13 mouse cellular contexts compared by ENCODE assay signal in genomic region chr11:98049672-98050519, GRCm38 (mm10). TPM values are rescaled to one million over a fixed set of nuclear protein-coding genes. Genes with fewer than 3 reads are reported as not detected.
A peak's percentile ranks its signal among the peaks of the same experiment; 100 is the strongest.
DNase-seq lines count a peak whose midpoint lies in the region; ATAC-seq and TF ChIP-seq lines count a peak whose summit lies in the region.
"Had no signal": no experiment of that assay in that cellular context is flagged by ENCODE, and none has a peak within 500 bp of the region (broad histone marks: within the 10 kb centered on the region; RNA-seq: fewer than 3 reads in every experiment).

No protein-coding gene starts in this region.

- H3K9me3 ChIP-seq in limb, embryonic 12.5 days = no peaks in the 10 kb centered on the region
- no peaks in the 10 kb centered on the region for H3K9me3 ChIP-seq in limb, embryonic 10.5 days (replicated peaks)

- H3K27me3 ChIP-seq in limb, embryonic 12.5 days = peaks cover 73% of the 10 kb centered on the region
- H3K27me3 ChIP-seq in limb, embryonic 10.5 days (ENCODE audit: low read depth, poor library complexity, severe bottlenecking) = peaks cover 75% of the 10 kb centered on the region

- no peak for TF ChIP-seq CTCF in bone marrow macrophage, adult 2 months (IDR thresholded peaks at IDR 0.05; ENCODE audit: low read depth, low read length)
- no peak for TF ChIP-seq CTCF in olfactory bulb, adult 2 months (IDR thresholded peaks at IDR 0.05; ENCODE audit: insufficient read depth, low read depth, low read length)

- no peak overlapping the region for H3K4me2 ChIP-seq in limb, embryonic 12.5 days

- H3K4me3 ChIP-seq in limb, embryonic 12.5 days (replicated peaks) = no peak overlapping the region
- H3K4me3 ChIP-seq in limb, embryonic 10.5 days = no peak overlapping the region
- H3K4me3 ChIP-seq in bone marrow macrophage, adult 2 months (ENCODE audit: insufficient read depth, low read length) = no peak overlapping the region
- H3K4me3 ChIP-seq in olfactory bulb, adult 2 months (ENCODE audit: insufficient read depth, low read depth, low read length) = no peak overlapping the region

- no peak overlapping the region for H3K27ac ChIP-seq in limb, embryonic 12.5 days
- no peak overlapping the region for H3K27ac ChIP-seq in limb, embryonic 10.5 days
- H3K27ac ChIP-seq in bone marrow macrophage, adult 2 months (ENCODE audit: insufficient read depth, low read depth, low read length) = peak overlapping the region; percentile 14; the same call in 1 of the 2 replicates
- H3K27ac ChIP-seq in olfactory bulb, adult 2 months (ENCODE audit: insufficient read depth, low read depth, low read length) = peak overlapping the region; percentile 3; the same call in 1 of the 2 replicates

- WGBS in limb, embryonic 12.5 days = 68% methylated on average over 14 of the region's 14 CpGs
- 74% methylated on average over 14 of the region's 14 CpGs for WGBS in limb, embryonic 10.5 days
- 59% methylated on average over 14 of the region's 14 CpGs for WGBS in olfactory bulb, adult 2 months

- H3K36me3 ChIP-seq in limb, embryonic 12.5 days = no peaks in the 10 kb centered on the region
- H3K36me3 ChIP-seq in limb, embryonic 10.5 days = no peaks in the 10 kb centered on the region

- no peak for ATAC-seq in limb, embryonic 12.5 days (ENCODE audit: insufficient number of reproducible peaks, insufficient read depth, low FRiP score, low TSS enrichment, low read depth)
- ATAC-seq: intestine, postnatal 0 days had no signal

- 0 out of 2 replicates have a peak overlapping the region, but pooled peaks have one; percentile 19 for H3K9ac ChIP-seq in limb, embryonic 12.5 days (replicated peaks)

- no peak for DNase-seq in limb, embryonic 10.5 days (ENCODE audit: low spot score)
- DNase-seq in A20 (ENCODE audit: low read depth, low spot score) = peak; percentile 65
- no peak for DNase-seq in heart, adult 9 months (ENCODE audit: low spot score in 2 of 2)
- no peak for DNase-seq in frontal cortex, postnatal 10 days (ENCODE audit: low spot score in 2 of 2)
- DNase-seq in ovary, postnatal 14 days (ENCODE audit: low spot score) = no peak
- DNase-seq: adrenal gland, postnatal 36 days; heart, postnatal 4 days; kidney, postnatal 25 days had no signal

- TF ChIP-seq POLR2A in bone marrow macrophage, adult 2 months (IDR thresholded peaks at IDR 0.05; ENCODE audit: borderline replicate concordance, low read depth, low read length) = no peak
- TF ChIP-seq POLR2A in olfactory bulb, adult 2 months (IDR thresholded peaks at IDR 0.05; ENCODE audit: insufficient read depth, low read depth, low read length) = no peak

- peaks cover 24% of the 10 kb centered on the region for H3K4me1 ChIP-seq in limb, embryonic 12.5 days (replicated peaks)
- H3K4me1 ChIP-seq in limb, embryonic 10.5 days = peaks cover 34% of the 10 kb centered on the region
- peaks cover 23% of the 10 kb centered on the region for H3K4me1 ChIP-seq in bone marrow macrophage, adult 2 months (ENCODE audit: control insufficient read depth, insufficient read depth, low read length)
- peaks cover 37% of the 10 kb centered on the region for H3K4me1 ChIP-seq in olfactory bulb, adult 2 months (ENCODE audit: control insufficient read depth, insufficient read depth, low read length)

RNA-seq across cellular contexts. Expression of gene Stac2, which starts 3.4 kb away (rescaled TPM):
- 0.31 and 0.68 TPM in 2 replicates for polyA plus RNA-seq in limb, embryonic 12.5 days (2016; fragmentation: Nextera tagmentation; extraction: Ambion mirVana)
- 0.28 and 0.56 TPM in 2 replicates for polyA plus RNA-seq in limb, embryonic 10.5 days (2016; fragmentation: Nextera tagmentation; extraction: Ambion mirVana)
- polyA plus RNA-seq in bone marrow macrophage, adult 2 months (2012; ENCODE audit: insufficient read depth, insufficient read length, missing spikeins) = 4.1 and 4.3 TPM in 2 replicates
- polyA plus RNA-seq in olfactory bulb, adult 2 months (2012; ENCODE audit: insufficient read depth, insufficient read length, low replicate concordance, missing spikeins) = not detected in 2 replicates
- polyA plus RNA-seq: liver, adult 2 months had no signal

RNA-seq across cellular contexts. Expression of gene Rpl19, which starts 23.4 kb away (rescaled TPM):
- 1,014 and 1,051 TPM in 2 replicates for polyA plus RNA-seq in limb, embryonic 12.5 days (2016; fragmentation: Nextera tagmentation; extraction: Ambion mirVana)
- 1,186 and 1,476 TPM in 2 replicates for polyA plus RNA-seq in limb, embryonic 10.5 days (2016; fragmentation: Nextera tagmentation; extraction: Ambion mirVana)
- 1,270 and 1,466 TPM in 2 replicates for polyA plus RNA-seq in bone marrow macrophage, adult 2 months (2012; ENCODE audit: insufficient read depth, insufficient read length, missing spikeins)
- not detected in 2 replicates for polyA plus RNA-seq in olfactory bulb, adult 2 months (2012; ENCODE audit: insufficient read depth, insufficient read length, low replicate concordance, missing spikeins)

RNA-seq across cellular contexts. Expression of gene Cacnb1, which starts 27.1 kb away (rescaled TPM):
- 13.2 and 16.0 TPM in 2 replicates for polyA plus RNA-seq in limb, embryonic 12.5 days (2016; fragmentation: Nextera tagmentation; extraction: Ambion mirVana)
- 3.4 and 6.5 TPM in 2 replicates for polyA plus RNA-seq in limb, embryonic 10.5 days (2016; fragmentation: Nextera tagmentation; extraction: Ambion mirVana)
- 9.6 and 9.7 TPM in 2 replicates for polyA plus RNA-seq in bone marrow macrophage, adult 2 months (2012; ENCODE audit: insufficient read depth, insufficient read length, missing spikeins)
- polyA plus RNA-seq in olfactory bulb, adult 2 months (2012; ENCODE audit: insufficient read depth, insufficient read length, low replicate concordance, missing spikeins) = not detected in 2 replicates

RNA-seq across cellular contexts. Expression of gene Arl5c, which starts 53.9 kb away (rescaled TPM):
- 5.9 and 7.1 TPM in 2 replicates for polyA plus RNA-seq in limb, embryonic 12.5 days (2016; fragmentation: Nextera tagmentation; extraction: Ambion mirVana)
- polyA plus RNA-seq in limb, embryonic 10.5 days (2016; fragmentation: Nextera tagmentation; extraction: Ambion mirVana) = 12.4 and 17.8 TPM in 2 replicates
- polyA plus RNA-seq in bone marrow macrophage, adult 2 months (2012; ENCODE audit: insufficient read depth, insufficient read length, missing spikeins) = 128 and 134 TPM in 2 replicates
- polyA plus RNA-seq in olfactory bulb, adult 2 months (2012; ENCODE audit: insufficient read depth, insufficient read length, low replicate concordance, missing spikeins) = 395 TPM in 1 of 2 replicates, not detected in the other

Comparison
In these comparisons a context has a peak if more than half of its experiments do, and no peak if none do; other contexts are left out.
1. H3K27ac ChIP-seq: peak in bone marrow macrophage, adult 2 months (single experiment) and olfactory bulb, adult 2 months (single experiment); none in limb, embryonic 12.5 days (single experiment) and limb, embryonic 10.5 days (single experiment).
2. RNA of gene Stac2, which starts 3.4 kb away (polyA plus RNA-seq): not detected in olfactory bulb, adult 2 months; 4.1 to 4.3 TPM in bone marrow macrophage, adult 2 months, 0.28 to 0.56 TPM in limb, embryonic 10.5 days and 0.31 to 0.68 TPM in limb, embryonic 12.5 days; every median in the first group is over 10 times any median in the second.
3. RNA of gene Rpl19, which starts 23.4 kb away (polyA plus RNA-seq): 1,270 to 1,466 TPM in bone marrow macrophage, adult 2 months, 1,186 to 1,476 TPM in limb, embryonic 10.5 days and 1,014 to 1,051 TPM in limb, embryonic 12.5 days; not detected in olfactory bulb, adult 2 months; every median in the first group is over 1,000 times any median in the second.